Comparison of ENCODE assay signal across 8 mouse cellular contexts in the genomic region with DNA sequence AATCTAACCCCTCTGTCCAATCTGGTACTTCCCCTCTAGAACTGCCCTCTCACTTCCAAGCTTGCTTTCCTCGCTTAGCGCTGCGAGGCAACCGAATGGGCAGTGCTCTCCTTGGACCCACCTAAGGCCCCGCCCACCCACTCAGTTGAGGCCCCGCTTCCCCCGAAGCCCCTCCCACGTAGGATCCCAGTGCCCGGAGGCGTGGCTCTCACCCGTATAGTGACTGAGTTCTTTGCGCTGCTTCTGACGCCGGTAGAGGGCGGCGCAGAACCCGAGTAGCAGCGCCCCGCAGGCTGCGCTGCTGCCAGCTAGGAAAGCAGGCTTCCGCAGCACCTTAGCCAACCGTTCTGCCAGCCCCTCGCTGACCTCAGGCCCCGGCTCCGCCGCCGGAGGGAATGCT. TPM values are rescaled to one million over a fixed set of nuclear protein-coding genes. Genes with fewer than 3 reads are reported as not detected.
DNase-seq lines count a peak whose midpoint lies in the region; ATAC-seq and TF ChIP-seq lines count a peak whose summit lies in the region.

No protein-coding gene starts in this region.

- TF ChIP-seq EP300 in ES-Bruce4 (IDR thresholded peaks at IDR 0.05; ENCODE audit: insufficient read depth, low read depth, low read length): 0 out of 2 replicates have a peak, but pooled peaks have one; percentile 21

- TF ChIP-seq POLR2A in ES-Bruce4 (IDR thresholded peaks at IDR 0.05; ENCODE audit: insufficient read depth, low read length): no peak
- no peak for TF ChIP-seq POLR2A in lung, adult 2 months (IDR thresholded peaks at IDR 0.05; ENCODE audit: borderline replicate concordance, extremely low read depth, low read depth, low read length)

- 0 out of 2 replicates have a peak overlapping the region, but pooled peaks have one; percentile 6 for H3K9ac ChIP-seq in ES-Bruce4 (ENCODE audit: low read depth, poor library complexity, severe bottlenecking)
- 0 out of 2 replicates have a peak overlapping the region, but pooled peaks have one; percentile 9 for H3K9ac ChIP-seq in forebrain, embryonic 13.5 days
- H3K9ac ChIP-seq in neural tube, embryonic 15.5 days (replicated peaks): 0 out of 2 replicates have a peak overlapping the region, but pooled peaks have one; percentile 21

- no peak overlapping the region for H3K27ac ChIP-seq in ES-Bruce4 (ENCODE audit: insufficient read depth, low read length)
- H3K27ac ChIP-seq in forebrain, embryonic 13.5 days: no peak overlapping the region
- H3K27ac ChIP-seq in neural tube, embryonic 15.5 days (replicated peaks): no peak overlapping the region

- intact Hi-C loops in heart, postnatal 25 days (cut with DNase I): no loop called here

- H3K27me3 ChIP-seq in ES-Bruce4 (ENCODE audit: control insufficient read depth, insufficient read depth, low read length, poor library complexity, severe bottlenecking): no peaks in the 10 kb centered on the region
- 0 out of 2 replicates have a peak, but pooled peaks cover 3% of the 10 kb centered on the region for H3K27me3 ChIP-seq in forebrain, embryonic 13.5 days
- H3K27me3 ChIP-seq in neural tube, embryonic 15.5 days (replicated peaks): peaks cover 6% of the 10 kb centered on the region; the same call in 1 of the 2 replicates

- H3K9me3 ChIP-seq in ES-Bruce4 (replicated peaks; ENCODE audit: control insufficient read depth, insufficient read depth, low read length, poor library complexity, severe bottlenecking): no peaks in the 10 kb centered on the region
- H3K9me3 ChIP-seq in forebrain, embryonic 13.5 days (replicated peaks): no peaks in the 10 kb centered on the region
- H3K9me3 ChIP-seq in neural tube, embryonic 15.5 days (replicated peaks): no peaks in the 10 kb centered on the region

- peak; percentile 56 for TF ChIP-seq CTCF in ES-Bruce4 (IDR thresholded peaks at IDR 0.05; ENCODE audit: low read depth, low read length)
- TF ChIP-seq CTCF in lung, adult 2 months (IDR thresholded peaks at IDR 0.05; ENCODE audit: insufficient read depth, low read length): peak; percentile 27; the same call in 1 of the 2 replicates

- no peaks in the 10 kb centered on the region for H3K4me1 ChIP-seq in ES-Bruce4 (ENCODE audit: control insufficient read depth, insufficient read depth, low read length)
- peaks cover 9% of the 10 kb centered on the region for H3K4me1 ChIP-seq in forebrain, embryonic 13.5 days
- peaks cover 2% of the 10 kb centered on the region; the same call in 1 of the 2 replicates for H3K4me1 ChIP-seq in lung, adult 2 months (ENCODE audit: control insufficient read depth, insufficient read depth, low read length)
- peaks cover 11% of the 10 kb centered on the region for H3K4me1 ChIP-seq in neural tube, embryonic 15.5 days

- H3K36me3 ChIP-seq in ES-Bruce4 (ENCODE audit: control insufficient read depth, insufficient read depth, low read length, poor library complexity, severe bottlenecking): no peaks in the 10 kb centered on the region
- no peaks in the 10 kb centered on the region for H3K36me3 ChIP-seq in forebrain, embryonic 13.5 days (ENCODE audit: poor library complexity, severe bottlenecking)
- no peaks in the 10 kb centered on the region for H3K36me3 ChIP-seq in neural tube, embryonic 15.5 days

- peak overlapping the region; percentile 48 for H3K4me2 ChIP-seq in forebrain, embryonic 13.5 days
- H3K4me2 ChIP-seq in neural tube, embryonic 15.5 days: peak overlapping the region; percentile 58

- DNase-seq in c-Kit-positive CD71-positive TER-119-negative erythroid progenitor cells, embryonic 14.5 days (ENCODE audit: low read depth): peak; percentile 65
- peak; percentile 66 for DNase-seq in heart, postnatal 25 days (ENCODE audit: low spot score)
- DNase-seq in large intestine, adult 2 months (ENCODE audit: low read depth, low spot score): peak; percentile 42
- peak; percentile 78 for DNase-seq in lung, adult 2 months
- DNase-seq in thymus, adult 18-20 months: peak; percentile 67 to 75

- 0 out of 2 replicates have a peak overlapping the region, but pooled peaks have one; percentile 5 for H3K4me3 ChIP-seq in ES-Bruce4 (ENCODE audit: low read depth, low read length)
- H3K4me3 ChIP-seq in forebrain, embryonic 13.5 days: peak overlapping the region; percentile 14
- peak overlapping the region; percentile 7 for H3K4me3 ChIP-seq in lung, adult 2 months (replicated peaks; ENCODE audit: extremely low read depth, low read depth, low read length)
- H3K4me3 ChIP-seq in neural tube, embryonic 15.5 days (replicated peaks): peak overlapping the region; percentile 30

- peak; percentile 91 for ATAC-seq in forebrain, embryonic 13.5 days
- peak; percentile 93 for ATAC-seq in neural tube, embryonic 15.5 days (ENCODE audit: low FRiP score)

- WGBS in forebrain, embryonic 13.5 days: under 1% methylated on average over 27 of the region's 27 CpGs
- WGBS in large intestine, adult 2 months: under 1% methylated on average over 27 of the region's 27 CpGs
- under 1% methylated on average over 27 of the region's 27 CpGs for WGBS in lung, adult 2 months
- under 1% methylated on average over 27 of the region's 27 CpGs for WGBS in neural tube, embryonic 15.5 days

RNA-seq across cellular contexts. Expression of a gene that starts 12.4 kb away (rescaled TPM):
- 1.5 and 1.7 TPM in 2 replicates for polyA plus RNA-seq in ES-Bruce4 (2011; ENCODE audit: insufficient read depth, insufficient read length, low read depth, missing spikeins)
- 7.1 and 9.3 TPM in 2 replicates for polyA plus RNA-seq in forebrain, embryonic 13.5 days (2015; fragmentation: Nextera tagmentation; extraction: Ambion mirVana)
- not detected for total RNA-seq in heart, postnatal 25 days (2021)
- polyA plus RNA-seq in large intestine, adult 2 months (2012; rRNA removed): 0.21 and 0.44 TPM in 2 replicates
- polyA plus RNA-seq in lung, adult 2 months (2012; rRNA removed): 0.07 and 0.22 TPM in 2 replicates
- 4.8 and 8.7 TPM in 2 replicates for polyA plus RNA-seq in neural tube, embryonic 15.5 days (2015; fragmentation: Nextera tagmentation; extraction: Ambion mirVana)

RNA-seq across cellular contexts. Expression of a gene that starts 19.0 kb away (rescaled TPM):
- 0.64 TPM in 1 of 2 replicates, not detected in the other for polyA plus RNA-seq in ES-Bruce4 (2011; ENCODE audit: insufficient read depth, insufficient read length, low read depth, missing spikeins)
- polyA plus RNA-seq in forebrain, embryonic 13.5 days (2015; fragmentation: Nextera tagmentation; extraction: Ambion mirVana): 3.1 and 4.2 TPM in 2 replicates
- 10 to 100 TPM; 29.7 to 30.1 TPM for total RNA-seq in heart, postnatal 25 days (2021)
- 6.5 and 8.2 TPM in 2 replicates for polyA plus RNA-seq in large intestine, adult 2 months (2012; rRNA removed)
- polyA plus RNA-seq in lung, adult 2 months (2012; rRNA removed): 67.8 and 88.4 TPM in 2 replicates
- polyA plus RNA-seq in neural tube, embryonic 15.5 days (2015; fragmentation: Nextera tagmentation; extraction: Ambion mirVana): 5.4 and 6.2 TPM in 2 replicates

RNA-seq across cellular contexts. Expression of a gene that starts 53.5 kb away (rescaled TPM):
- polyA plus RNA-seq in ES-Bruce4 (2011; ENCODE audit: insufficient read depth, insufficient read length, low read depth, missing spikeins): 0.22 and 0.84 TPM in 2 replicates
- 0.44 and 0.49 TPM in 2 replicates for polyA plus RNA-seq in forebrain, embryonic 13.5 days (2015; fragmentation: Nextera tagmentation; extraction: Ambion mirVana)
- not detected for total RNA-seq in heart, postnatal 25 days (2021)
- 0.25 and 0.27 TPM in 2 replicates for polyA plus RNA-seq in large intestine, adult 2 months (2012; rRNA removed)
- polyA plus RNA-seq in lung, adult 2 months (2012; rRNA removed): 2.0 and 2.9 TPM in 2 replicates
- polyA plus RNA-seq in neural tube, embryonic 15.5 days (2015; fragmentation: Nextera tagmentation; extraction: Ambion mirVana): 25.6 and 25.8 TPM in 2 replicates
